Mouse (Mus musculus) testis, adult 2 months (tissue): ENCODE measurements around the gene Bsdc1.

Experiments used
- CTCF ChIP-seq: fragments of 200-500 bp; IDR thresholded peaks from 2 replicates; pipeline ENCODE4 v1.5.1; 2012; ENCODE audit warnings: low read depth, mild to moderate bottlenecking, inconsistent platforms, low read length, moderate library complexity; ENCODE audit not compliant: control insufficient read depth, insufficient read depth, insufficient replicate concordance
- POLR2A ChIP-seq: fragments of 200-500 bp; IDR thresholded peaks from 2 replicates; pipeline ENCODE4 v1.6.1; 2012; ENCODE audit warnings: low read depth, mild to moderate bottlenecking, inconsistent platforms, low read length, moderate library complexity; ENCODE audit not compliant: control insufficient read depth

DNA sequence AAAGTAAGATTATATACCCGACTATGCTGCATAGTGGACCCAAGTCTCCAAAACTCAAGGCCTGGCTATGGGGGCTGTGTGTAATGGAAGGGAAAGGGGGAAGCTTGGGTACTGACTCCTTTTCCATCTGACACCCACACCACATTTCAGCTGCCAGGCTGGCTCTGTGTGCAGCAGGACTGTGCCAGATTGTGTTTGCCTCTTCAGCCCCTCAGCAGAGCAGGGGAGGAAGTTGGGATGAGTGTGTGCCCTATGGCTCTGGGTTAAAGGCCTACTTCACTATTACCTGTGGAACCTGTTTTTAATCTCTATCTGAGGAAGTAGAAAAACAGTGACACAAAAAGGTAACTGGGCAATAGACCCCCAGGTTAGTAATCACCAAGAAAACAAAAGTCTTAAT lies 19.7 kb downstream of the Bsdc1 start:
- TF ChIP-seq POLR2A = no peak
- TF ChIP-seq CTCF = no peak
